Mouse (Mus musculus) midbrain, embryonic 13.5 days (tissue): ENCODE results near the gene Dclk3. TPM values are rescaled to one million over a fixed set of nuclear protein-coding genes. Genes with fewer than 3 reads are reported as not detected.

Experiments used
- ATAC-seq: fragments of 200-750 bp; cut with Nextera tagmentation; 2 replicates; pipeline ENCODE4 v1.8.0; 2017; ENCODE audit warnings: mild to moderate bottlenecking, moderate TSS enrichment, moderate library complexity
- H3K27ac ChIP-seq: fragments of 300-500 bp; sonication (generic); 2 replicates; pipeline ENCODE4 v1.5.1; 2015; ENCODE audit warnings: inconsistent platforms, mild to moderate bottlenecking, moderate library complexity
- H3K27me3 ChIP-seq: fragments of 300-500 bp; sonication (generic); 2 replicates; pipeline ENCODE4 v1.6.1; 2015; ENCODE audit warnings: mild to moderate bottlenecking, inconsistent platforms
- H3K36me3 ChIP-seq: fragments of 300-500 bp; sonication (generic); 2 replicates; pipeline ENCODE4 v1.6.1; 2015; ENCODE audit warnings: mild to moderate bottlenecking, inconsistent platforms
- H3K4me1 ChIP-seq: fragments of 300-500 bp; sonication (generic); replicated peaks from 2 replicates; pipeline ENCODE4 v1.6.1; 2015; ENCODE audit warnings: inconsistent platforms
- H3K4me2 ChIP-seq: fragments of 300-500 bp; sonication (generic); replicated peaks from 2 replicates; pipeline ENCODE4 v1.6.1; 2015; ENCODE audit warnings: moderate library complexity, mild to moderate bottlenecking, inconsistent platforms
- H3K4me3 ChIP-seq: fragments of 300-500 bp; sonication (generic); replicated peaks from 2 replicates; pipeline ENCODE4 v1.5.1; 2015; ENCODE audit warnings: mild to moderate bottlenecking, inconsistent platforms
- H3K9ac ChIP-seq: fragments of 300-500 bp; sonication (generic); replicated peaks from 2 replicates; pipeline ENCODE4 v1.6.1; 2015; ENCODE audit warnings: mild to moderate bottlenecking, inconsistent platforms
- H3K9me3 ChIP-seq: fragments of 300-500 bp; sonication (generic); 2 replicates; pipeline ENCODE4 v1.6.1; 2016; ENCODE audit warnings: mild to moderate bottlenecking, inconsistent platforms
- WGBS: fragments of 180-500 bp; shearing (Covaris S2); methylation state at CpG from one replicate; pipeline ENCODE4 v1.1.7; 2015; 5-methylcytosine and 5-hydroxymethylcytosine counted together
- polyA plus RNA-seq: library from polyadenylated mRNA; unstranded; fragments of >200 nt; fragmentation: Nextera tagmentation; extraction: Ambion mirVana; gene quantifications from 2 replicates; pipeline ENCODE4 v1.2.1, GENCODE M21; 2015

The Dclk3 gene
- polyA plus RNA-seq, 1 experiment from 2014 or later: 3.1 TPM

GRCm38 (mm10) chr9:111495561-111495960 lies 56.7 kb downstream of the Dclk3 start:
- no peak overlapping the region for H3K27ac ChIP-seq
- no peak overlapping the region for H3K4me2 ChIP-seq
- ATAC-seq: peak; percentile 55
- no peaks in the 10 kb centered on the region for H3K9me3 ChIP-seq
- no peaks in the 10 kb centered on the region for H3K4me1 ChIP-seq
- H3K27me3 ChIP-seq: peaks cover 4% of the 10 kb centered on the region; the same call in 1 of the 2 replicates
- H3K36me3 ChIP-seq: no peaks in the 10 kb centered on the region
- no peak overlapping the region for H3K9ac ChIP-seq
- no peak overlapping the region for H3K4me3 ChIP-seq
- WGBS: under 1% methylated on average over 5 of the region's 5 CpGs

GRCm38 (mm10) chr9:111497074-111497811 lies 58.4 kb downstream of the Dclk3 start:
- peak; percentile 78 for ATAC-seq
- H3K4me3 ChIP-seq: no peak overlapping the region
- H3K9me3 ChIP-seq: no peaks in the 10 kb centered on the region
- H3K27ac ChIP-seq: no peak overlapping the region
- no peak overlapping the region for H3K9ac ChIP-seq
- no peaks in the 10 kb centered on the region for H3K36me3 ChIP-seq
- 37% methylated on average over 9 of the region's 9 CpGs for WGBS
- H3K4me1 ChIP-seq: no peaks in the 10 kb centered on the region
- H3K4me2 ChIP-seq: no peak overlapping the region
- H3K27me3 ChIP-seq: peaks cover 4% of the 10 kb centered on the region; the same call in 1 of the 2 replicates

- 89% methylated on average over 9 of the region's 9 CpGs for WGBS
- Histone ChIP-seq H3K36me3 (no peaks in the 10 kb centered on the region), H3K27ac (no peak overlapping the region), H3K9ac (no peak overlapping the region), H3K4me2 (no peak overlapping the region), H3K4me3 (no peak overlapping the region), H3K27me3 (no peaks in the 10 kb centered on the region), H3K4me1 (no peaks in the 10 kb centered on the region), H3K9me3 (no peaks in the 10 kb centered on the region)
- no peak for ATAC-seq
Measured at GRCm38 (mm10) chr9:111500211-111500610, 61.3 kb downstream of the Dclk3 start.

- Histone ChIP-seq H3K9ac (no peak overlapping the region), H3K4me3 (no peak overlapping the region), H3K4me1 (0 out of 2 replicates have a peak, but pooled peaks cover 3% of the 10 kb centered on the region), H3K4me2 (no peak overlapping the region), H3K36me3 (no peaks in the 10 kb centered on the region), H3K27ac (no peak overlapping the region), H3K27me3 (no peaks in the 10 kb centered on the region), H3K9me3 (no peaks in the 10 kb centered on the region)
- WGBS: 34% methylated on average over 3 of the region's 3 CpGs
- ATAC-seq: no peak
Measured at GRCm38 (mm10) chr9:111506075-111506474, 67.2 kb downstream of the Dclk3 start.

GRCm38 (mm10) chr9:111514586-111515473 lies 75.9 kb downstream of the Dclk3 start:
- no peaks in the 10 kb centered on the region for H3K36me3 ChIP-seq
- H3K27ac ChIP-seq: no peak overlapping the region
- H3K27me3 ChIP-seq: no peaks in the 10 kb centered on the region
- H3K4me1 ChIP-seq: no peaks in the 10 kb centered on the region
- H3K9ac ChIP-seq: no peak overlapping the region
- H3K4me2 ChIP-seq: no peak overlapping the region
- WGBS: 78% methylated on average over 15 of the region's 15 CpGs
- H3K9me3 ChIP-seq: no peaks in the 10 kb centered on the region
- no peak overlapping the region for H3K4me3 ChIP-seq
- ATAC-seq: no peak

GRCm38 (mm10) chr9:111515536-111515935 lies 76.7 kb downstream of the Dclk3 start:
- Histone ChIP-seq H3K36me3 (no peaks in the 10 kb centered on the region), H3K9ac (no peak overlapping the region), H3K4me1 (no peaks in the 10 kb centered on the region), H3K9me3 (no peaks in the 10 kb centered on the region), H3K27ac (no peak overlapping the region), H3K27me3 (no peaks in the 10 kb centered on the region), H3K4me3 (no peak overlapping the region), H3K4me2 (no peak overlapping the region)
- WGBS: 81% methylated on average over 3 of the region's 3 CpGs
- 0 out of 2 replicates have a peak, but pooled peaks have one; percentile 14 for ATAC-seq

- no peaks in the 10 kb centered on the region for H3K36me3 ChIP-seq
- no peaks in the 10 kb centered on the region for H3K4me1 ChIP-seq
- H3K9me3 ChIP-seq: no peaks in the 10 kb centered on the region
- no peak for ATAC-seq
- H3K27ac ChIP-seq: no peak overlapping the region
- H3K9ac ChIP-seq: no peak overlapping the region
- H3K4me2 ChIP-seq: no peak overlapping the region
- H3K27me3 ChIP-seq: no peaks in the 10 kb centered on the region
- no peak overlapping the region for H3K4me3 ChIP-seq
- WGBS: 94% methylated on average over 7 of the region's 7 CpGs
Measured at GRCm38 (mm10) chr9:111522226-111522625, 83.3 kb downstream of the Dclk3 start.

- no peak for ATAC-seq
- 93% methylated on average over 11 of the region's 11 CpGs for WGBS
- Histone ChIP-seq H3K4me2 (no peak overlapping the region), H3K36me3 (no peaks in the 10 kb centered on the region), H3K27me3 (no peaks in the 10 kb centered on the region), H3K9ac (no peak overlapping the region), H3K4me1 (no peaks in the 10 kb centered on the region), H3K27ac (no peak overlapping the region), H3K9me3 (no peaks in the 10 kb centered on the region), H3K4me3 (no peak overlapping the region)
Measured at GRCm38 (mm10) chr9:111523111-111523510, 84.2 kb downstream of the Dclk3 start.

- WGBS: 93% methylated on average over 3 of the region's 3 CpGs
- Histone ChIP-seq H3K9me3 (no peaks in the 10 kb centered on the region), H3K27me3 (no peaks in the 10 kb centered on the region), H3K27ac (no peak overlapping the region), H3K36me3 (no peaks in the 10 kb centered on the region), H3K4me1 (no peaks in the 10 kb centered on the region), H3K4me2 (no peak overlapping the region), H3K9ac (no peak overlapping the region), H3K4me3 (no peak overlapping the region)
- ATAC-seq: no peak
Measured at GRCm38 (mm10) chr9:111523871-111524270, 85.0 kb downstream of the Dclk3 start.

GRCm38 (mm10) chr9:111534744-111535423 lies 96.0 kb downstream of the Dclk3 start:
- ATAC-seq: no peak
- Histone ChIP-seq H3K4me2 (no peak overlapping the region), H3K36me3 (no peaks in the 10 kb centered on the region), H3K4me3 (no peak overlapping the region), H3K27ac (no peak overlapping the region), H3K9ac (no peak overlapping the region), H3K4me1 (no peaks in the 10 kb centered on the region), H3K27me3 (no peaks in the 10 kb centered on the region), H3K9me3 (no peaks in the 10 kb centered on the region)
- WGBS: 78% methylated on average over 7 of the region's 7 CpGs

GRCm38 (mm10) chr9:111535445-111536064 lies 96.7 kb downstream of the Dclk3 start:
- no peaks in the 10 kb centered on the region for H3K4me1 ChIP-seq
- H3K4me3 ChIP-seq: no peak overlapping the region
- no peak for ATAC-seq
- 87% methylated on average over 8 of the region's 8 CpGs for WGBS
- no peaks in the 10 kb centered on the region for H3K9me3 ChIP-seq
- H3K9ac ChIP-seq: no peak overlapping the region
- no peak overlapping the region for H3K27ac ChIP-seq
- H3K27me3 ChIP-seq: no peaks in the 10 kb centered on the region
- H3K36me3 ChIP-seq: no peaks in the 10 kb centered on the region
- no peak overlapping the region for H3K4me2 ChIP-seq
